Mouse (Mus musculus) kidney, postnatal 25 days (tissue): ENCODE measurements at regions not wholly inside any gene's neighbourhood (a gene's known extent, or its start where the extent isn't known, plus 50 kb on each side); places are given as distances from the start of the nearest gene placed in this dataset.

Experiments used
- DNase-seq, 2 experiments: peaks; one replicate each; pipeline ENCODE4 v3.0.0; 2021; ENCODE audit warnings: mixed read lengths in 2 of 2

- DNase-seq, result no peak
These were observed 133.9 kb upstream of the Gli2 start for GRCm38 (mm10) chr1:119187301-119187700.

GRCm38 (mm10) chr1:119186856-119187255 lies 133.4 kb upstream of the Gli2 start:
- DNase-seq, result no peak

GRCm38 (mm10) chr1:119183558-119184270 lies 130.3 kb upstream of the Gli2 start:
- DNase-seq, result no peak

- DNase-seq, result peak in 1 of 2 experiments; percentile 59
These were observed 119.8 kb upstream of the Gli2 start for GRCm38 (mm10) chr1:119173030-119173756.

- no peak for DNase-seq
These were observed 114.0 kb upstream of the Gli2 start for GRCm38 (mm10) chr1:119167443-119167842.

- DNase-seq, result no peak
These were observed 112.9 kb upstream of the Gli2 start for GRCm38 (mm10) chr1:119166286-119166685.

GRCm38 (mm10) chr1:119164811-119165210 lies 111.4 kb upstream of the Gli2 start:
- DNase-seq, result no peak

- DNase-seq, result peak; percentile 24 to 49
These were observed 110.4 kb upstream of the Gli2 start for GRCm38 (mm10) chr1:119163846-119164245.

- no peak for DNase-seq
These were observed 109.8 kb upstream of the Gli2 start for GRCm38 (mm10) chr1:119163114-119163740.

- no peak for DNase-seq
These were observed 108.3 kb upstream of the Gli2 start for GRCm38 (mm10) chr1:119161751-119162150.

GRCm38 (mm10) chr1:119160354-119160753 lies 106.9 kb upstream of the Gli2 start:
- DNase-seq, result no peak

- no peak for DNase-seq
These were observed 103.8 kb upstream of the Gli2 start for GRCm38 (mm10) chr1:119157171-119157700.

GRCm38 (mm10) chr1:119153619-119154018 lies 100.2 kb upstream of the Gli2 start:
- DNase-seq, result no peak

GRCm38 (mm10) chr1:119152776-119153175 lies 99.4 kb upstream of the Gli2 start:
- no peak for DNase-seq

- DNase-seq, result no peak
These were observed 94.1 kb upstream of the Gli2 start for GRCm38 (mm10) chr1:119147506-119147905.

GRCm38 (mm10) chr1:119143808-119144207 lies 90.4 kb upstream of the Gli2 start:
- no peak for DNase-seq

GRCm38 (mm10) chr1:119129039-119129438 lies 75.6 kb upstream of the Gli2 start:
- no peak for DNase-seq

GRCm38 (mm10) chr1:119125561-119125960 lies 72.1 kb upstream of the Gli2 start:
- DNase-seq, result no peak

- DNase-seq, result no peak
These were observed 71.4 kb upstream of the Gli2 start for GRCm38 (mm10) chr1:119124798-119125197.

- no peak for DNase-seq
These were observed 70.6 kb upstream of the Gli2 start for GRCm38 (mm10) chr1:119124063-119124462.

- DNase-seq, result no peak
These were observed 70.0 kb upstream of the Gli2 start for GRCm38 (mm10) chr1:119123402-119123801.

GRCm38 (mm10) chr1:119122975-119123374 lies 69.6 kb upstream of the Gli2 start:
- no peak for DNase-seq

GRCm38 (mm10) chr1:119119863-119120569 lies 66.6 kb upstream of the Gli2 start:
- peak in 1 of 2 experiments; percentile 51 for DNase-seq
